Mouse (Mus musculus) heart, embryonic 14.5 days (tissue): ENCODE results near the gene Btbd17. TPM values are rescaled to one million over a fixed set of nuclear protein-coding genes. Genes with fewer than 3 reads are reported as not detected.

ENCODE experiments used
- ATAC-seq: fragments of 200-750 bp; cut with Nextera tagmentation; 2 replicates; pipeline ENCODE4 v1.8.0; 2017; ENCODE audit warnings: low read depth, moderate TSS enrichment; ENCODE audit not compliant: insufficient number of reproducible peaks, insufficient read depth, low FRiP score
- H3K27ac ChIP-seq, 2 experiments: fragments of 200-500 bp in 1 of 2; fragments of 300-500 bp in 1 of 2; sonication (generic) in 1 of 2; replicated peaks in 1 of 2; 2 replicates each; pipeline ENCODE4 v1.5.1; 2012 to 2014; ENCODE audit warnings: low read depth in 2 of 2, low read length in 2 of 2, control low read depth in 1 of 2, mild to moderate bottlenecking in 1 of 2, mixed read lengths in 1 of 2; ENCODE audit not compliant: control insufficient read depth in 1 of 2, insufficient read depth in 1 of 2
- H3K27me3 ChIP-seq: fragments of 300-500 bp; sonication (generic); 2 replicates; pipeline ENCODE4 v1.6.1; 2014; ENCODE audit warnings: mild to moderate bottlenecking, low read length, control low read depth; ENCODE audit not compliant: control insufficient read depth, insufficient read depth
- H3K36me3 ChIP-seq: fragments of 300-500 bp; sonication (generic); 2 replicates; pipeline ENCODE4 v1.6.1; 2014; ENCODE audit warnings: mild to moderate bottlenecking, control low read depth, low read length, mixed read lengths; ENCODE audit not compliant: control insufficient read depth, insufficient read depth
- H3K4me1 ChIP-seq, 2 experiments: fragments of 200-500 bp in 1 of 2; fragments of 300-500 bp in 1 of 2; sonication (generic) in 1 of 2; 2 replicates each; pipeline ENCODE4 v1.6.1; 2012 to 2014; ENCODE audit warnings: low read length in 2 of 2, control low read depth in 1 of 2, mixed read lengths in 1 of 2; ENCODE audit not compliant: control insufficient read depth in 2 of 2, insufficient read depth in 2 of 2
- H3K4me2 ChIP-seq: fragments of 300-500 bp; sonication (generic); 2 replicates; pipeline ENCODE4 v1.6.1; 2014; ENCODE audit warnings: mild to moderate bottlenecking, low read length
- H3K4me3 ChIP-seq, 2 experiments: fragments of 200-500 bp in 1 of 2; fragments of 300-500 bp in 1 of 2; sonication (generic) in 1 of 2; 2 replicates each; pipeline ENCODE4 v1.5.1; 2012 to 2014; ENCODE audit warnings: low read length in 2 of 2, mild to moderate bottlenecking in 2 of 2, control low read depth in 1 of 2, low read depth in 1 of 2, moderate library complexity in 1 of 2; ENCODE audit not compliant: control insufficient read depth in 1 of 2, insufficient read depth in 1 of 2
- H3K9ac ChIP-seq: fragments of 300-500 bp; sonication (generic); 2 replicates; pipeline ENCODE4 v1.6.1; 2014; ENCODE audit warnings: mild to moderate bottlenecking, low read length
- H3K9me3 ChIP-seq: fragments of 300-500 bp; sonication (generic); 2 replicates; pipeline ENCODE4 v1.6.1; 2016; ENCODE audit warnings: low read length, control low read depth; ENCODE audit not compliant: control insufficient read depth
- WGBS: fragments of 180-500 bp; shearing (Covaris S2); extraction: QIAGEN DNeasy Blood & Tissue Kit; methylation state at CpG from one replicate; pipeline ENCODE4 v1.1.7; 2014; 5-methylcytosine and 5-hydroxymethylcytosine counted together
- polyA plus RNA-seq: library from polyadenylated mRNA; unstranded; fragments of >200 nt; fragmentation: Nextera tagmentation; extraction: Ambion mirVana; gene quantifications from 2 replicates; pipeline ENCODE4 v1.2.1, GENCODE M21; 2014

Gene Btbd17
- polyA plus RNA-seq, 1 experiment from 2014 or later: not detected

DNA sequence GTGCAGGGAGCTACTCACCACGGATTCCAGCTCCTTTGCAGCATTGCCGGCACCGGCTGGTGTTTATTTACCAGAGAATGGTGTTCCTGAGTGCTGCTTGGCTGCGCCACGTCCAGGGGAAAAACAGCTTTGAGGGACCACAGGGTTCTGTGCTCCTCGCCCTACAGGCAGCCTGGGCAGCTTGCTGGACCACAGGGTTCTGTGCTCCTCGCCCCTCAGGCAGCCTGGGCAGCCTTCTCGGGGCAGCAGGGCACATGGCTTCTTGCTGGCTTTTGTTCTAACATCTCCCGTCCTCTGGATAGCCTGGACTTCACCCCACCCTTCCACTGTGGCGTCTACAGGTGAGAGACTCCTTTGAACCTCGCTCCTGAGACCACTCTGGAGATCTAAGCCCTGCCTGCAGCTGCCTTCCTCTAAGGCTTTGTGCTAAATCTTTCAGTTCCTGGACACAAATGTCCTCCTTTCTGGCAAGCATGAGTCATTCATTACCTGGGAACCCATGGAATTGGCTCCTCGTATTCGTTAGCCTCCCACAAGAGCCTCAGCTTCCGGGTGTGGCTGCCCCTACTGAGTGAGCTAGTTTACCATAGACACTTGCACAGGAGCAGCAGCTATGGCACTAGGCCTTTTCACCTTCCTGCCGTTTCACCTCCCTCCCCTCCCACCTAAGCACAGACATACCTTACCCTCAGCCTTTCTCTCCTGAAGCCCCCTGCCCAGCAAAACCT, 7.0 kb upstream of the Btbd17 start:
- Histone ChIP-seq H3K4me3 (no peak overlapping the region), H3K27me3 (no peaks in the 10 kb centered on the region), H3K27ac (no peak overlapping the region), H3K9ac (no peak overlapping the region), H3K36me3 (no peaks in the 10 kb centered on the region), H3K4me2 (no peak overlapping the region), H3K9me3 (0 out of 2 replicates have a peak, but pooled peaks cover 4% of the 10 kb centered on the region), H3K4me1 (no peaks in the 10 kb centered on the region; a peak in 1 of 4 replicates)
- 70% methylated on average over 15 of the region's 15 CpGs for WGBS
- ATAC-seq: no peak

DNA sequence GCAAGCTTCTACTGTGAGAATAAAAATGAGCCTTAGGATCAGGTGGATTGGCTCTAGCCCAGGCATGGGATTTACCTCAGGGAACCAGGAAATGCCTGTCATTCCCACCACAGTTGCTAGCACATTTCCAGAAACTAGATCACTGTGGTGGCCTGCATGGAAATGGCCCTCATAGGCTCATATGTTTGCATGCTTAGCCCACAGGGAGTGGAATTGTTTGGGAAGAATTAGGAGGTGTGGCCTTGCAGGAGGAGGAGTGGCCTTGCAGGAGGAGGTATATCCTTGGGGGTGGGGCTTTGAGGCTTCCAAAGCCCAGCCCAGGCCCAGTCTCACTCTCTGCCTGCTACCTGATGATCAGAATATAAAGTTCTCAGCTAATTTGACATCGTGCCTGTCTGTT, 6.2 kb upstream of the Btbd17 start:
- 95% methylated on average over 1 of the region's 1 CpGs for WGBS
- Histone ChIP-seq H3K4me2 (no peak overlapping the region), H3K9ac (no peak overlapping the region), H3K9me3 (0 out of 2 replicates have a peak, but pooled peaks cover 4% of the 10 kb centered on the region), H3K4me1 (no peaks in the 10 kb centered on the region), H3K4me3 (no peak overlapping the region), H3K27me3 (no peaks in the 10 kb centered on the region), H3K27ac (no peak overlapping the region), H3K36me3 (no peaks in the 10 kb centered on the region)
- ATAC-seq: no peak

DNA sequence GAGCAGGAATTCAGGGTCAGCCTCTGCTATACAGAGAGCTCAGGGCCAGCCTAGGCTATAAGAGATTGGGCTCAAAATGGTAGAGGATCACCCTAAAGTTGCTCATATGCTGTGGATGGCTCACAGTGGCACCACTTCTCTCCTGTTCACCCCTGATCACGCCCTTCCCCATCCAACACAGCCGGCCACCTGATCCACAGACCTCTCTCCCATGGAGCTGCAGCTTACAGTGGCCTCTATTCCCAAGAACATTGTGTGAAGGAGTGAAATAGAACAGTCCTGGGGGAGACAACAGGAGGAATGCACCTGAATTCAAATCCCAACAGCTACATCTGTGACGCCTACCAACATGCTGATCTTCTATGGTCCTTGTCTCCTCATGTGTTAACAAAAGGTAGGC, 2.9 kb upstream of the Btbd17 start, which contains the start of gene Gpr142:
Gene Gpr142, plus strand, starts transcription at position 301 of the 400 bp plus-strand sequence.
- Histone ChIP-seq H3K4me1 (peaks cover 0 to 3% of the 10 kb centered on the region in 2 experiments; a peak in 1 of 4 replicates), H3K27ac (no peak within 1 kb of the TSS), H3K9me3 (0 out of 2 replicates have a peak, but pooled peaks cover 4% of the 10 kb centered on the region), H3K4me3 (no peak within 1 kb of the TSS), H3K9ac (no peak within 1 kb of the TSS), H3K4me2 (no peak within 1 kb of the TSS), H3K27me3 (peaks cover 16% of the 10 kb centered on the region), H3K36me3 (no peaks in the 10 kb centered on the region)
- 85% methylated on average over 3 of the region's 3 CpGs for WGBS
- no peak for ATAC-seq

DNA sequence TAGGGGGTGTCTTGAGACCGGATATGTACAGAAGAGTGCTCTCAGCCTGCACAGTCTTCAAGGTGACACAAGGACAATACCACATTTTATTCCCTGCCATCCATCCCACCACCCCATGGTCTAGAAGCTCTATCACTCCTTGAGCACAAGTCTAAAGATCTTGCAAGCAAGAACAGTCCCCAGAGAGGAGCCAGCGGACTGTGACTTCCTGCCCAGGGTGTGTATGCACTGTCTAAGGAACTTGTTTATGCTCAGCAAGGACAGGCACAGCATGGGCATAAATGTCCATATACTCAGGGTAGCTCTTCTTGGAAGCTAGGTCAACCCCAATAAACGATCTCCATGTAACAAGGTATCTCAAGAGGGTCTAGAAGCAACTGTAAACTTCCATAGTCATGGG, 2.2 kb upstream of the Btbd17 start:
- ATAC-seq: no peak
- Histone ChIP-seq H3K4me1 (peaks cover 0 to 3% of the 10 kb centered on the region in 2 experiments; a peak in 1 of 4 replicates), H3K36me3 (no peaks in the 10 kb centered on the region), H3K27ac (no peak overlapping the region), H3K27me3 (peaks cover 22% of the 10 kb centered on the region), H3K4me3 (no peak overlapping the region), H3K9ac (no peak overlapping the region), H3K4me2 (no peak overlapping the region), H3K9me3 (0 out of 2 replicates have a peak, but pooled peaks cover 4% of the 10 kb centered on the region)
- WGBS: 75% methylated on average over 3 of the region's 3 CpGs

DNA sequence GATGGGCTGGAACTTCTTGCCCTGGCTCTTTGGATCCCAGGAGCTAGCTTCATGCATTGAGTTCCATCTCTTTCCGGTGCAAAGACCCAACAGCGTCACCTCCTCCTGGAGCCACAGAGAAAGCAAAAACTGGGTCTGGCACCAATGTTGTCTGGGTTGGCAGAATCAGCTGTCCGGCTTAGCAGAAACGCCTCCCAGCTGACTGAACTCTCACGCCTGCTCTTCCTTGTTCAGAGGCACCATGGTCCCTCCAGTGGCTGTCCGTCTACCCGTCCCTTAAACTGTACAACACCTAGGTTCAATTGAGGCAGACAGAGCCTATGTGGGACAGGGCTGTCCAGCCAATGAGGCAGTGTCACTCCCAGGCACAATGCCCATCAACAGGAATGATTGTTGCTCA, 1.4 kb upstream of the Btbd17 start:
- no peak for ATAC-seq
- Histone ChIP-seq H3K27ac (no peak overlapping the region), H3K4me2 (no peak overlapping the region), H3K27me3 (peaks cover 30% of the 10 kb centered on the region), H3K4me3 (no peak overlapping the region), H3K9me3 (0 out of 2 replicates have a peak, but pooled peaks cover 4% of the 10 kb centered on the region), H3K9ac (no peak overlapping the region), H3K36me3 (no peaks in the 10 kb centered on the region), H3K4me1 (peaks cover under 1 to 3% of the 10 kb centered on the region in 2 experiments; a peak in 2 of 4 replicates)
- WGBS: 89% methylated on average over 7 of the region's 7 CpGs

DNA sequence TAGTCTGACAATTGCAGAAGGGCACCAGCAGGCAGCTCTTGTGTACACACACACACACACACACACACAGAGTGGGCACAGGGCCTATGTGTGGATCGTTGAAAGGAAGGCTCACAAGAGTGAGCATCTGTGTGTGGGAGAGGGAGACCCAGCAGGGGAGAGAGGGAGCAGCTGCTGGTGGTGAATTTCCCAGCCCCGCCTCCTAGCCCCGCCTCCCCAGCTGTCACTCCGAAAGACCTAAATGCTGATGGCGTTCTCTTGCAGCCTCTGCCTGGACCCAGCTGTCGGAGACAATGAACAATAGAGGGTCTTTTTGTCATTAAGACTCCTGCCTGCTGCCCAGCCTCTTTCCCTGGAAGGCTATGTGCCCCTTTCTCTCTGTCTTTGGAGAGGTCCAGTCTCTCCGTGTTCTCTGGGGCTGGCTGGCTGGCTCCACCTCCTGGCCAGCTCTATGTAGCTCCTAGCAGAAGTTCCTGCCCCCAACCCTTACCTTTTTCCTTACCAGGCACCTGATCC, 456 bp downstream of the Btbd17 start:
- ATAC-seq: peak; percentile 45; the same call in 1 of the 2 replicates
- Histone ChIP-seq H3K4me2 (peak overlapping the region; percentile 71), H3K36me3 (no peaks in the 10 kb centered on the region), H3K4me3 (peak overlapping the region; percentile 32 to 38), H3K4me1 (peaks cover 3 to 9% of the 10 kb centered on the region in 2 experiments; a peak in 3 of 4 replicates), H3K27me3 (peaks cover 49% of the 10 kb centered on the region), H3K9me3 (no peaks in the 10 kb centered on the region), H3K9ac (peak overlapping the region; percentile 38; the same call in 1 of the 2 replicates), H3K27ac (no peak overlapping the region)
- WGBS: 0% methylated on average over 7 of the region's 7 CpGs

DNA sequence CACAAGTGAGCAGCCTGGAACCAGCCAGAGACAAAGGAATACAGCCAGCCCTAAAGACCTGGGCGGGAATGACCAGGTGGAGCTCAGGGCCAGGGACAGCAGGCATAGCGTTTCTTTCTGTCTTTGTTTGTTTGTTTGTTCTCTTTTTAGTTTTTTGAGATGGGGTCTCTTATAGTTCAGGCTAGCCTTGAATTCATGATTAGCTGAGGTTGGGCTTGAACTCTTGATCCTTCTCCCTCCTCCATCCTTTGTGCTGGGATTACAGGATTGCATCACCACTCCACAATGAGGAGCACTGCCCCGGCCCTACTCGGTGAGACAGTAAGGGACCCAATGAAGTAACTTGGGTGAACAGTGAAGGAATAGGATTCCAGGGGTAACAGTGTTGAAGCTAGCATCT, 1.1 kb downstream of the Btbd17 start:
- H3K9me3 ChIP-seq: no peaks in the 10 kb centered on the region
- H3K9ac ChIP-seq: no peak overlapping the region
- no peak overlapping the region for H3K4me3 ChIP-seq
- H3K27ac ChIP-seq: no peak overlapping the region
- H3K36me3 ChIP-seq: no peaks in the 10 kb centered on the region
- H3K4me1 ChIP-seq: peaks cover 3 to 9% of the 10 kb centered on the region in 2 experiments; a peak in 3 of 4 replicates
- no peak for ATAC-seq
- H3K4me2 ChIP-seq: no peak overlapping the region
- H3K27me3 ChIP-seq: peaks cover 55% of the 10 kb centered on the region
- WGBS: 59% methylated on average over 4 of the region's 4 CpGs
